Mouse (Mus musculus) ES-E14 (cell line): ENCODE data around the gene Zfhx3. TPM values are rescaled to one million over a fixed set of nuclear protein-coding genes. Genes with fewer than 3 reads are reported as not detected.

Source experiments
- DNase-seq: peaks from one replicate; pipeline ENCODE4 v3.0.0-alpha.2; 2013; ENCODE audit warnings: low read depth, low spot score
- H3K27ac ChIP-seq: 2 replicates; pipeline ENCODE4 v1.5.1; 2012; ENCODE audit warnings: low read depth, mild to moderate bottlenecking, low read length, moderate library complexity, mixed read lengths; ENCODE audit not compliant: poor library complexity, insufficient read depth, severe bottlenecking
- H3K36me3 ChIP-seq: 2 replicates; pipeline ENCODE4 v1.6.1; 2012; ENCODE audit warnings: mild to moderate bottlenecking, low read length, moderate library complexity, mixed read lengths; ENCODE audit not compliant: control insufficient read depth, poor library complexity, insufficient read depth, severe bottlenecking
- H3K4me1 ChIP-seq, 2 experiments: fragments of 150-350 bp in 1 of 2; sonication (generic) in 1 of 2; 2 replicates each; pipeline ENCODE4 v1.6.1; 2012; ENCODE audit warnings: low read length in 2 of 2, mild to moderate bottlenecking in 1 of 2, mixed read lengths in 1 of 2; ENCODE audit not compliant: control insufficient read depth in 2 of 2, insufficient read depth in 2 of 2, poor library complexity in 1 of 2
- H3K4me3 ChIP-seq, 2 experiments: fragments of 150-350 bp in 1 of 2; sonication (generic) in 1 of 2; 2 replicates each; pipeline ENCODE4 v1.5.1; 2012; ENCODE audit warnings: low read length in 2 of 2, low read depth in 1 of 2, mild to moderate bottlenecking in 1 of 2, mixed read lengths in 1 of 2; ENCODE audit not compliant: insufficient read depth in 1 of 2, poor library complexity in 1 of 2, severe bottlenecking in 1 of 2
- H3K9ac ChIP-seq: 2 replicates; pipeline ENCODE4 v1.6.1; 2012; ENCODE audit warnings: low read depth, mild to moderate bottlenecking, low read length, mixed read lengths; ENCODE audit not compliant: poor library complexity, insufficient read depth, severe bottlenecking
- H3K9me3 ChIP-seq: fragments of 150-350 bp; sonication (generic); 2 replicates; pipeline ENCODE4 v1.6.1; 2012; ENCODE audit warnings: low read depth, mild to moderate bottlenecking, low read length; ENCODE audit not compliant: control insufficient read depth, insufficient read depth
- CHD2 ChIP-seq: IDR thresholded peaks from 2 replicates; pipeline ENCODE4 v1.6.1; 2014; ENCODE audit warnings: mild to moderate bottlenecking, low read depth, low read length, inconsistent platforms
- HCFC1 ChIP-seq: IDR thresholded peaks from 2 replicates; pipeline ENCODE4 v1.6.1; 2012; ENCODE audit warnings: low read length, inconsistent platforms, borderline replicate concordance; ENCODE audit not compliant: insufficient read depth
- MAFK ChIP-seq: IDR thresholded peaks from 2 replicates; pipeline ENCODE4 v1.6.1; 2014; ENCODE audit warnings: mild to moderate bottlenecking, low read depth, low read length, inconsistent platforms; ENCODE audit not compliant: insufficient read depth
- ZC3H11A ChIP-seq: IDR thresholded peaks from 2 replicates; pipeline ENCODE4 v1.6.1; 2012; ENCODE audit warnings: low read depth, mild to moderate bottlenecking, inconsistent platforms, low read length, borderline replicate concordance
- ZNF384 ChIP-seq: IDR thresholded peaks from 2 replicates; pipeline ENCODE4 v1.6.1; 2012; ENCODE audit warnings: low read depth, low read length, inconsistent platforms
- in situ Hi-C, 2 experiments: fragments of 600-800 bp; cut with MboI; formaldehyde crosslinking; loops; one replicate each; pipeline ENCODE4 v1.15.1; 2025; ENCODE audit warnings: low sequenced_read_pairs in 2 of 2, inconsistent platforms in 1 of 2; ENCODE audit not compliant: unreplicated experiment in 2 of 2
- total RNA-seq: library from RNA; depleted of rRNA; stranded (reverse); fragments of 300-350 nt; gene quantifications from 2 replicates; pipeline ENCODE4 v1.2.3, GENCODE M21; 2012

The Zfhx3 gene
- total RNA-seq, 1 experiment: 8.8 TPM

DNA sequence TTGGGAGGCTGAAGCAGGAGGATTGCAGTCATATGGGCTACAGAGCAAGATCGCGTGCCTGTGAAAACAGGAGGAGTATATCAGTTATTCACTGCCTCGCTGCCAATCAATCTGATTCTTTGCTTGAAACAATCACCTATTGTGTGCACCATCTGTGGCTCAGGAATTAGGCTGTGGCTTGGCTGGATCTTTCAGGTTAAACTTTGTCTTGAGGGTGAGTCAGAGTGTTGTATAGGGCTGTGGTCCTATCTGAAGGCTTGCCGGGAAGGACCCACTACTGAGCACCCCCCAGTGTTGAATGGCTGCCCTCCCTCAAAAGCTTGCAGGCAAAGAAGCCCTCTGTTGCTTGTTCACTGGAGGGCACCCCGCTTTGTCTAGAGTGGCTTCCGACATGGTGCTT, 812.1 kb downstream of the Zfhx3 start:
- TF ChIP-seq CHD2 (no peak), ZNF384 (no peak), MAFK (no peak)
- Histone ChIP-seq H3K4me1 (0 out of 4 replicates have a peak, but pooled peaks cover 0 to 5% of the 10 kb centered on the region in 2 experiments), H3K9me3 (no peaks in the 10 kb centered on the region), H3K4me3 (no peak overlapping the region), H3K27ac (no peak overlapping the region), H3K36me3 (no peaks in the 10 kb centered on the region), H3K9ac (no peak overlapping the region)
- DNase-seq: no peak
- in situ Hi-C loops: no loop called here

GRCm38 (mm10) chr8:108755400-108756325, 813.2 kb downstream of the Zfhx3 start:
- DNase-seq: no peak
- in situ Hi-C loops: no loop called here
- Histone ChIP-seq H3K27ac (no peak overlapping the region), H3K9me3 (no peaks in the 10 kb centered on the region), H3K9ac (no peak overlapping the region), H3K36me3 (peaks cover 1% of the 10 kb centered on the region; the same call in 1 of the 2 replicates), H3K4me1 (peaks cover 0 to 7% of the 10 kb centered on the region in 2 experiments; a peak in 1 of 4 replicates), H3K4me3 (no peak overlapping the region)
- TF ChIP-seq ZC3H11A (no peak), CHD2 (no peak), ZNF384 (peak; percentile 66)

DNA sequence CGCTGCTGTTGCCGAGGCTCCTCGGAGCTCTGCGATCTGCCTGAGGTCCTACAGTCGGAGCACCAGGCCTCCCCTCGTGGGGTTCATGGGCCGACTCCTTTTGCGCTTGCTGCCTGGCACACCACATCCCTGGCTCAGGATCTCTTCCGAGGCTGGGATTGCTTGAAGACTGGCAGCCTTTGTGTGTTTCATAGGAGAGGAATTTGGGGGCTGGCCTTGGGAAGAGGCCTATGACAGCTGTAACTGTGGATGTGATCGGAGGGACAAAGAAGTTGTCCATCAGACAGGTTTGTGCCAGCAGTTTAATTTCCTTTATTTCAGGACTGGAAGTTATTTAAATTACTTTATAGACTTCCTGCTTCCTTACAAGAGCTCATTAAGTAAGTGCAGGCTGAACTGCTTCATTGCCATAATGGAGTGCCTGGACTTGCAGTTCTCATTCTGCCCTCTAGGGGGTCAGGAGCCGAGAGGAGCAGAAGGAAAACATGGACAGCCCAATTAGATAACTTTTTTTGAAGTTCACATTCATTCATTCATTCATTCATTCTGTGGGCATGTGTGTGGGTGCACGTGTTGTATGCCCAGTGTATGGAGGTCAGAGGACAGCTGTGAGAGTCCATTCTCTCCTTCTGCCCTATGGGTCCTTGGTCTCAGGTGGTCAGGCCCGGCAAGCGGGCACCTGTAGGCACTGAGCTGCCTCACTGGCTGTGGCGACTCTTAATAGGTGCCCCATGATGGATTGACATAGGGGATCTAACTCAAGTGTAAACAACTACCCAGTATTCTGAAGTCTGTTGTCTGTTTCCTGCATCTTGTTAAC, 817.3 kb downstream of the Zfhx3 start:
- peak; percentile 64 for DNase-seq
- Histone ChIP-seq H3K9ac (0 out of 2 replicates have a peak overlapping the region, but pooled peaks have one; percentile 5), H3K9me3 (no peaks in the 10 kb centered on the region), H3K36me3 (peaks cover 1% of the 10 kb centered on the region; the same call in 1 of the 2 replicates), H3K4me3 (no peak overlapping the region), H3K27ac (no peak overlapping the region), H3K4me1 (peaks cover 0 to 18% of the 10 kb centered on the region in 2 experiments; a peak in 2 of 4 replicates)
- TF ChIP-seq ZNF384 (no peak), ZC3H11A (no peak), CHD2 (no peak), HCFC1 (no peak), MAFK (no peak)
- in situ Hi-C loops: no loop called here

DNA sequence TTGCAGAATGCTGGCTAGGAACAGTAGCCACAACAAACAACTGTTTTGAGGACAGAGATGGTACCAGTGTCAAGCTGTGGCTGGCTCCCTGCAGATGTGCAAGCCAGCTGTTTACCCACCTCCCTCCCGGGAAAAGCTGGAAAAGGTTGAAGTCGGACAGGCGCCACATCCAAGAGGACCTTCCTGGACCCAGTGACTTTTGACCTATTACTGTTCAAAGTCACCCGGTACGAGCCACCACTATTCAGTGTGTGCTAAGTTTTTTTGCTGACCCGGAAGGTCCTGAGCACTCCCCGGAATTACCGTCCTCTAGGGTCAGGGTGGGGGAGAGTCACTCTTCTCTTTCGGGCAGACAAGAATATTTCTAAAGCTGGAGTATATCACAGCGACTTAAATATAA, 818.3 kb downstream of the Zfhx3 start:
- Histone ChIP-seq H3K36me3 (peaks cover 1% of the 10 kb centered on the region; the same call in 1 of the 2 replicates), H3K9ac (no peak overlapping the region), H3K4me3 (no peak overlapping the region), H3K9me3 (no peaks in the 10 kb centered on the region), H3K4me1 (peaks cover 0 to 18% of the 10 kb centered on the region in 2 experiments; a peak in 2 of 4 replicates), H3K27ac (no peak overlapping the region)
- DNase-seq: no peak
- in situ Hi-C loops: no loop called here
- TF ChIP-seq ZC3H11A (no peak), HCFC1 (no peak), ZNF384 (no peak), CHD2 (no peak), MAFK (no peak)
